Mouse (Mus musculus) yolk sac, embryonic 10.5 days (tissue): Measurements from ENCODE around the gene Rasal1.

ENCODE experiments used
- DNase-seq: peaks from one replicate; pipeline ENCODE4 v3.0.0-alpha.2; 2017; ENCODE audit warnings: low spot score

Rasal1 gene

DNA sequence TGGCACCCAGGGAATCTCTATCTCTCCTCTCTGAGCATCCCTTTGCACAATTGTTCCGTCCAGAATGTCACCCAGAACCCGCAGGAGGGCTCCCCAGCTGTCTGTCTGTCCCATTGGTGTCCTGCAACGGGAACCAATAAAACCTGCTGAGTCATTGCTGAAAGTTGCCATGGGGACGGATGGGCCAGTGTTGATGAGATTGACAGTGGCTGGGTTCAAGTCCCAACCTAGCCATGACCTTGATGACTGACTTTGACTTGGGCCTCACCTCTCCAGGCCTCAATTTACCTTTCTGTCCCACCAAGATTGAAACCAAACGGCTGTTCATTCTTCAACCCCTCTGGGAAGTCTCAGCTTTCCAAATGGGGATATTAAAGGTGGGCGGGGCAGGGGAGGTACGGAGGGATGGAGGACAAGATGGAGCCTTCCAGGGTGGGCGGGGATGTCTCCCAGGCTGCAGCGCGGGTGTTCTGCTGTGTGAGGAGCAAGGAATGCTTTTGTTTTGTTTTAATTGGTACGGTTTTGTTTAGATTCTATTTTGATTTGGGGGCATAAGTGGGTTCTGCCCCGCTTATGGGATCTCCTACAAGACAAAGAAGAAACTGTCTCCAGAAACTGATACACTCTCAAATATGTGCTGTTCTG lies 77.3 kb downstream of the Rasal1 start:
- DNase-seq = no peak
